Mouse (Mus musculus): Measurements from ENCODE around the gene Cldn20. TPM values are rescaled to one million over a fixed set of nuclear protein-coding genes. Genes with fewer than 3 reads are reported as not detected.

Cldn20 gene
- not detected in 2 replicates for polyA plus RNA-seq (2012; ENCODE audit: insufficient read depth, low replicate concordance)

DNA sequence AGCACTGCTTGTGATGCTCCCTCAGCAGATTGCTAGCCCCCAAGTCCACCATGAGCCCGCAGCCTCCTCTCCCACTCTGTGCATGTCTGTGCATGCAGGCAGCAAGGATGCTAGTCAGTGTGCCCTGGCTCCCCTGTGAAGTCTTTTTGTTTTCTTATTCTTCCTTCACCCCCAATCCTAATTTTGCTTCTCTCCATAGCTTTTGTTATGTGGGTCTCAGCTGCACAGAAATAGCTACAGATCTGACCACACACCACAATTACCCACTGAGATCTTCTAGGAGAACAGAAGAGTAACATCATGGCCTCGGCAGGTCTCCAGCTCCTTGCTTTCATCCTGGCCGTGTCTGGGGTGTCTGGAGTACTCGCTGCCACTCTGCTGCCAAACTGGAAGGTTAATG lies at the start of gene Cldn20:
Cldn20 (plus strand) TSS at position 301 of the 400 bp plus-strand sequence.
- Histone ChIP-seq H3K9me3 (no peaks in the 10 kb centered on the region), H3K4me1 (peaks cover 29% of the 10 kb centered on the region), H3K27me3 (replicated peaks) (no peaks in the 10 kb centered on the region), H3K36me3 (replicated peaks; ENCODE audit: low read length) (peaks cover 30% of the 10 kb centered on the region), H3K4me3 (replicated peaks) (no peak within 1 kb of the TSS)
- TF ChIP-seq FLI1 (IDR thresholded peaks at IDR 0.05; ENCODE audit: low read length) (no peak), GATA1 (IDR thresholded peaks at IDR 0.05; ENCODE audit: borderline replicate concordance, low read length) (no peak)

- no peaks in the 10 kb centered on the region for H3K4me1 ChIP-seq
- H3K9me3 ChIP-seq, result no peaks in the 10 kb centered on the region
- TF ChIP-seq FLI1 (IDR thresholded peaks at IDR 0.05; ENCODE audit: low read length), result no peak
- no peak for TF ChIP-seq GATA1 (IDR thresholded peaks at IDR 0.05; ENCODE audit: borderline replicate concordance, low read length)
- H3K4me3 ChIP-seq (replicated peaks), result no peak overlapping the region
- peaks cover 4% of the 10 kb centered on the region for H3K27me3 ChIP-seq (replicated peaks)
- no peaks in the 10 kb centered on the region for H3K36me3 ChIP-seq (replicated peaks; ENCODE audit: low read length)
These were observed 49.3 kb upstream of the Cldn20 start for GRCm38 (mm10) chr17:3483091-3483490.

GRCm38 (mm10) chr17:3485851-3486250 lies 46.5 kb upstream of the Cldn20 start:
- Histone ChIP-seq H3K27me3 (replicated peaks) (peaks cover 2% of the 10 kb centered on the region), H3K36me3 (replicated peaks; ENCODE audit: low read length) (no peaks in the 10 kb centered on the region), H3K4me3 (replicated peaks) (no peak overlapping the region), H3K4me1 (no peaks in the 10 kb centered on the region; the same call in 1 of the 2 replicates), H3K9me3 (no peaks in the 10 kb centered on the region)
- TF ChIP-seq GATA1 (IDR thresholded peaks at IDR 0.05; ENCODE audit: borderline replicate concordance, low read length) (no peak), FLI1 (IDR thresholded peaks at IDR 0.05; ENCODE audit: low read length) (no peak)

DNA sequence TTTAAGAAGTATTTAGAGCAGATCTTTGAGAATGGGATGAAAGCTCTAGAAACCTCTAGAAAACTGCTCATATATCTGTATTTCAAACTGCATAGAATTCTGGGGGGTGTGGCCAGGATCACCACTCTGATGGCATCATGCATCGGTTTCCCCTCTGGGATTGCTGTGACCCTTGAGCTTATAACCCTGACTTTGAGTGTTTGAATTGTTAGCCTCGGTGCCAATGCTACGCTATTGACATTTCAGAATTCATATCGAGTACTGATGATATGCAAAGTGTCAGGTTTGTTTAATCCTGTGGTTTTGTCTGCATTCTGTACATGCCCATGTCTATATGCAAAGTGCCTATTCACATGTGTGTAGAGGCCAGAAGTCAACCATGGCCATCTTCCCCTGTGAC lies 45.1 kb upstream of the Cldn20 start:
- Histone ChIP-seq H3K36me3 (replicated peaks; ENCODE audit: low read length) (no peaks in the 10 kb centered on the region), H3K4me1 (peaks cover 4% of the 10 kb centered on the region; the same call in 1 of the 2 replicates), H3K27me3 (replicated peaks) (peaks cover under 1% of the 10 kb centered on the region), H3K4me3 (replicated peaks) (no peak overlapping the region), H3K9me3 (no peaks in the 10 kb centered on the region)
- TF ChIP-seq GATA1 (IDR thresholded peaks at IDR 0.05; ENCODE audit: borderline replicate concordance, low read length) (no peak), FLI1 (IDR thresholded peaks at IDR 0.05; ENCODE audit: low read length) (no peak)

DNA sequence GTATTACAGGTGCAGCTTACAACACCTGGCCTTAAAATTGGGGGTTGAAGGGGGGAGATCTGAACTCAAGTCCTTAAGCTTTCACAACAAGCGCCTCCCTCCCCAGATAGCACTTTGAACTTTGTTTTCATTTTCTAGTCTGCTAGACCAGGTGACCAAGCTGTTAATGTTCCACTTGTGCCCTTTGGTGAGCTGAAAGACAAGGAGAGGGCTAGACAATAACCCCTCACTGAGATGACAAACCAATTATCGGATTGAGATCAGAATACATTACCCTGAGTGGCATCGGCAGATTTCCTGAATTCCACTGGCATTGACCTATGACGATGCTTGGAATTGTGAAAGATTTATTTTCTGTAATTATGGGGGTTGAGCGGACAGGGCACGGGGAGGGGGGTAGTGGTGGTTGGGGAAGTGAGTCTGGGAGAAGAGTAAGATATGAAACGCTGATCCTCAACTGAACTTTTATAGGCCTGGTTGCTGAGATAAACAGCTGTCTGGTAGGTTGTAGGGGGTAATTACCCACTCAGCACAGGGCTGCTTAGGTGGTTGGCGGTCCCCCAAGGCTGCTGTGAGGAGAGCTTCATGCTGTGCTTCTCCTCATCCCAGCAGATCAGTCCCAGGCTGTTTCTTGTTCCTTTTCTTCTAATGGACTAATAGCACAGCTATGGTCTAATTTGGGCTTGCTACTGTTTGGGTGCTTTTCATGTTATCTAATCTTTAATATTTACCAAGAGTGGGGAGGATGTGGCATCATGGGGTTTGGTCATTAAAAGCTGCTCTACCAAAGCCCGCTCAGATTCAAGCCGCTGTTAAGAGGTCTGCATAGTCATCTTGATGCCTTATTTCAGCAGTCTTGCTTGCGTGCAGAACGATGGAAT lies 44.4 kb upstream of the Cldn20 start:
- Histone ChIP-seq H3K4me3 (replicated peaks) (no peak overlapping the region), H3K36me3 (replicated peaks; ENCODE audit: low read length) (no peaks in the 10 kb centered on the region), H3K9me3 (no peaks in the 10 kb centered on the region), H3K4me1 (peaks cover 4% of the 10 kb centered on the region; the same call in 1 of the 2 replicates), H3K27me3 (replicated peaks) (no peaks in the 10 kb centered on the region)
- TF ChIP-seq FLI1 (IDR thresholded peaks at IDR 0.05; ENCODE audit: low read length), result no peak
- TF ChIP-seq GATA1 (IDR thresholded peaks at IDR 0.05; ENCODE audit: borderline replicate concordance, low read length), result no peak

GRCm38 (mm10) chr17:3490216-3490895 lies 42.0 kb upstream of the Cldn20 start:
- no peaks in the 10 kb centered on the region for H3K9me3 ChIP-seq
- H3K4me1 ChIP-seq, result peaks cover 5% of the 10 kb centered on the region; the same call in 1 of the 2 replicates
- no peaks in the 10 kb centered on the region for H3K36me3 ChIP-seq (replicated peaks; ENCODE audit: low read length)
- H3K27me3 ChIP-seq (replicated peaks), result peaks cover 1% of the 10 kb centered on the region
- peak overlapping the region; percentile 14 for H3K4me3 ChIP-seq (replicated peaks)
- TF ChIP-seq FLI1 (IDR thresholded peaks at IDR 0.05; ENCODE audit: low read length) (no peak), GATA1 (IDR thresholded peaks at IDR 0.05; ENCODE audit: borderline replicate concordance, low read length) (no peak)

GRCm38 (mm10) chr17:3491065-3491464 lies 41.3 kb upstream of the Cldn20 start:
- no peak for TF ChIP-seq GATA1 (IDR thresholded peaks at IDR 0.05; ENCODE audit: borderline replicate concordance, low read length)
- no peak for TF ChIP-seq FLI1 (IDR thresholded peaks at IDR 0.05; ENCODE audit: low read length)
- Histone ChIP-seq H3K4me3 (replicated peaks) (no peak overlapping the region), H3K27me3 (replicated peaks) (peaks cover 3% of the 10 kb centered on the region), H3K4me1 (peaks cover 8% of the 10 kb centered on the region; the same call in 1 of the 2 replicates), H3K9me3 (no peaks in the 10 kb centered on the region), H3K36me3 (replicated peaks; ENCODE audit: low read length) (no peaks in the 10 kb centered on the region)

DNA sequence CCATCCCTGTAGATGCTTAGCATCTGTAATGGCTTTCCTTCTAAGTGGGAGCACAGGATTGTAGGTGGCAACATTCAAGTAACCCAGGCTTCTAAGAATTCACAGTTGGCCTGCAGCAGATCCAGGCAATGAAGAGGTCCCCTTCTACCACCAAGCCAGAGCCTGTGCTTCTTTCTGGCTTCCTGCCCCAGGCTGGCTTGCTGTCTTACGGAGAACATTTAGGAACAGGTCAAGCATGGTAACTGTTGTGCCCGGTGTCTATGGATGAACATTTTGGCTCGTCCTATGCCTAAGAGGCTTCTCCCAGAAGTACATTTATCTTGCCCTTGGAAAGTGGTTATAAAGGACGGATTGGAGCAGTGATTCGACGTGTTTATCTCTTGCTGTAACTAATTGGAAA lies 40.7 kb upstream of the Cldn20 start:
- H3K4me1 ChIP-seq, result peaks cover 8% of the 10 kb centered on the region; the same call in 1 of the 2 replicates
- H3K9me3 ChIP-seq, result no peaks in the 10 kb centered on the region
- peaks cover 3% of the 10 kb centered on the region for H3K27me3 ChIP-seq (replicated peaks)
- no peaks in the 10 kb centered on the region for H3K36me3 ChIP-seq (replicated peaks; ENCODE audit: low read length)
- TF ChIP-seq FLI1 (IDR thresholded peaks at IDR 0.05; ENCODE audit: low read length), result no peak
- TF ChIP-seq GATA1 (IDR thresholded peaks at IDR 0.05; ENCODE audit: borderline replicate concordance, low read length), result no peak
- no peak overlapping the region for H3K4me3 ChIP-seq (replicated peaks)

- no peak for TF ChIP-seq FLI1 (IDR thresholded peaks at IDR 0.05; ENCODE audit: low read length)
- TF ChIP-seq GATA1 (IDR thresholded peaks at IDR 0.05; ENCODE audit: borderline replicate concordance, low read length), result no peak
- Histone ChIP-seq H3K36me3 (replicated peaks; ENCODE audit: low read length) (no peaks in the 10 kb centered on the region), H3K4me1 (peaks cover 8% of the 10 kb centered on the region; the same call in 1 of the 2 replicates), H3K4me3 (replicated peaks) (no peak overlapping the region), H3K9me3 (no peaks in the 10 kb centered on the region), H3K27me3 (replicated peaks) (peaks cover 7% of the 10 kb centered on the region)
These were observed 36.8 kb upstream of the Cldn20 start for GRCm38 (mm10) chr17:3495576-3495975.
